Mouse (Mus musculus) lung, postnatal 0 days (tissue): ENCODE measurements around the gene Scfd2. TPM values are rescaled to one million over a fixed set of nuclear protein-coding genes. Genes with fewer than 3 reads are reported as not detected.

Experiments
- ATAC-seq: fragments of 200-750 bp; cut with Nextera tagmentation; 2 replicates; pipeline ENCODE4 v1.8.0; 2017; ENCODE audit warnings: moderate library complexity
- DNase-seq: peaks from one replicate; pipeline ENCODE4 v3.0.0-alpha.2; 2016; ENCODE audit warnings: low spot score
- H3K27ac ChIP-seq: fragments of 300-500 bp; sonication (generic); 2 replicates; pipeline ENCODE4 v1.5.1; 2014; ENCODE audit warnings: antibody characterized with exemption, mild to moderate bottlenecking, low read length, mixed read lengths
- H3K27me3 ChIP-seq: fragments of 300-500 bp; sonication (generic); replicated peaks from 2 replicates; pipeline ENCODE4 v1.6.1; 2014; ENCODE audit warnings: low read length, mixed read lengths; ENCODE audit not compliant: insufficient read depth
- H3K36me3 ChIP-seq: fragments of 300-500 bp; sonication (generic); 2 replicates; pipeline ENCODE4 v1.6.1; 2014; ENCODE audit warnings: low read length, mixed read lengths; ENCODE audit not compliant: insufficient read depth
- H3K4me1 ChIP-seq: fragments of 300-500 bp; sonication (generic); 2 replicates; pipeline ENCODE4 v1.6.1; 2014; ENCODE audit warnings: antibody characterized with exemption, low read depth, low read length, mixed read lengths; ENCODE audit not compliant: insufficient read depth
- H3K4me2 ChIP-seq: fragments of 300-500 bp; sonication (generic); replicated peaks from 2 replicates; pipeline ENCODE4 v1.6.1; 2014; ENCODE audit warnings: low read depth, mild to moderate bottlenecking, low read length, moderate library complexity, mixed read lengths
- H3K4me3 ChIP-seq: fragments of 300-500 bp; sonication (generic); 2 replicates; pipeline ENCODE4 v1.5.1; 2014; ENCODE audit warnings: low read depth, low read length
- H3K9ac ChIP-seq: fragments of 300-500 bp; sonication (generic); replicated peaks from 2 replicates; pipeline ENCODE4 v1.6.1; 2014; ENCODE audit warnings: low read depth, mild to moderate bottlenecking
- H3K9me3 ChIP-seq: fragments of 300-500 bp; sonication (generic); 2 replicates; pipeline ENCODE4 v1.6.1; 2016; ENCODE audit warnings: low read length, mixed read lengths
- CTCF ChIP-seq: IDR thresholded peaks from 2 replicates; pipeline ENCODE4 v1.5.1; 2016; ENCODE audit warnings: antibody characterized with exemption, mild to moderate bottlenecking
- EP300 ChIP-seq: IDR thresholded peaks from 2 replicates; pipeline ENCODE4 v1.6.1; 2016; ENCODE audit warnings: antibody characterized with exemption, mild to moderate bottlenecking, control low read depth
- WGBS: fragments of 180-500 bp; shearing (Covaris S2); extraction: QIAGEN DNeasy Blood & Tissue Kit; methylation state at CpG from one replicate; pipeline ENCODE4 v1.1.7; 2014; 5-methylcytosine and 5-hydroxymethylcytosine counted together
- polyA plus RNA-seq: library from polyadenylated mRNA; unstranded; fragments of >200 nt; fragmentation: Nextera tagmentation; extraction: Ambion mirVana; gene quantifications from 2 replicates; pipeline ENCODE4 v1.2.1, GENCODE M21; 2015

Gene Scfd2
- polyA plus RNA-seq, 1 experiment from 2014 or later: 11.4 TPM

GRCm38 (mm10) chr5:74171768-74172167, 359.8 kb downstream of the Scfd2 start:
- Histone ChIP-seq H3K27ac (no peak overlapping the region), H3K9ac (no peak overlapping the region)
- ATAC-seq: peak; percentile 37; the same call in 1 of the 2 replicates

GRCm38 (mm10) chr5:74168085-74168484, 363.5 kb downstream of the Scfd2 start:
- TF ChIP-seq EP300: no peak
- no peak for TF ChIP-seq CTCF
- Histone ChIP-seq H3K27ac (no peak overlapping the region), H3K27me3 (no peaks in the 10 kb centered on the region), H3K9me3 (no peaks in the 10 kb centered on the region), H3K4me1 (no peaks in the 10 kb centered on the region), H3K9ac (no peak overlapping the region), H3K36me3 (no peaks in the 10 kb centered on the region), H3K4me3 (no peak overlapping the region), H3K4me2 (no peak overlapping the region)
- DNase-seq: no peak
- WGBS: 49% methylated on average over 3 of the region's 3 CpGs
- ATAC-seq: peak; percentile 49

More at GRCm38 (mm10) chr5:74171768-74172167, 359.8 kb downstream of the Scfd2 start:
- DNase-seq: no peak
- TF ChIP-seq CTCF (no peak), EP300 (no peak)
- Histone ChIP-seq H3K36me3 (no peaks in the 10 kb centered on the region), H3K27me3 (no peaks in the 10 kb centered on the region), H3K4me2 (no peak overlapping the region), H3K4me3 (no peak overlapping the region), H3K9me3 (no peaks in the 10 kb centered on the region), H3K4me1 (peaks cover 8% of the 10 kb centered on the region; the same call in 1 of the 2 replicates)
- 46% methylated on average over 9 of the region's 9 CpGs for whole genome bisulfite sequencing

DNA sequence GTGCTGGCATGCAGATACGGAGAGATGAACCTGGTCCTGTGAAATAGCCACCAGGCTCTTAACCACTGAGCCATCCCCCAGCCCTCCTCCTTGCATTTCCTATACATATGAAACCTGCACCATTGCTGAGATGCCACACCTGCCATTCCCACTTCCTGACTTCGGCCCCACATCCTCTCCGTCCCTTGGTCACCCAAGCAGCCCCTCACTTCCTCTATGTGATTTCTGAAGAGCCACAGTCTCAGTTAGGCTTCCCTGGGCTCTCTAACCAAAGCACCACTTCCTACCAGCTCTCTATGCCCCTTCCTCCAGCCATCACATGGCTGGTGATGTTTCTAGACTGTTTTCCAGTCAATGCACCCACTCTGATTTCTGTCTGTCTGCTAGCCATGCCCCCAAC, 364.9 kb downstream of the Scfd2 start:
- WGBS: 79% methylated on average over 3 of the region's 3 CpGs
- ATAC-seq: no peak
- no peak for TF ChIP-seq EP300
- no peak for TF ChIP-seq CTCF

GRCm38 (mm10) chr5:74164547-74164946, 367.0 kb downstream of the Scfd2 start:
- H3K4me1 ChIP-seq: peaks cover 10% of the 10 kb centered on the region; the same call in 1 of the 2 replicates
- WGBS: 90% methylated on average over 7 of the region's 7 CpGs

More for the DNA sequence above, 364.9 kb downstream of the Scfd2 start:
- Histone ChIP-seq H3K4me3 (no peak overlapping the region), H3K9ac (no peak overlapping the region), H3K27ac (no peak overlapping the region), H3K27me3 (no peaks in the 10 kb centered on the region), H3K36me3 (no peaks in the 10 kb centered on the region), H3K9me3 (no peaks in the 10 kb centered on the region), H3K4me1 (peaks cover 2% of the 10 kb centered on the region; the same call in 1 of the 2 replicates), H3K4me2 (no peak overlapping the region)
- DNase-seq: no peak

GRCm38 (mm10) chr5:74163141-74163540, 368.4 kb downstream of the Scfd2 start:
- Histone ChIP-seq H3K27ac (no peak overlapping the region), H3K4me2 (no peak overlapping the region), H3K4me1 (peaks cover 10% of the 10 kb centered on the region; the same call in 1 of the 2 replicates), H3K9ac (no peak overlapping the region), H3K27me3 (no peaks in the 10 kb centered on the region), H3K36me3 (no peaks in the 10 kb centered on the region), H3K9me3 (no peaks in the 10 kb centered on the region), H3K4me3 (no peak overlapping the region)
- no peak for TF ChIP-seq EP300
- TF ChIP-seq CTCF: no peak
- DNase-seq (no peak), ATAC-seq (no peak)
- WGBS: 67% methylated on average over 6 of the region's 6 CpGs

More at GRCm38 (mm10) chr5:74164547-74164946, 367.0 kb downstream of the Scfd2 start:
- ATAC-seq: no peak
- no peak for TF ChIP-seq CTCF
- Histone ChIP-seq H3K4me3 (no peak overlapping the region), H3K4me2 (no peak overlapping the region), H3K27me3 (no peaks in the 10 kb centered on the region), H3K36me3 (no peaks in the 10 kb centered on the region), H3K27ac (no peak overlapping the region), H3K9me3 (no peaks in the 10 kb centered on the region), H3K9ac (no peak overlapping the region)
- no peak for DNase-seq

DNA sequence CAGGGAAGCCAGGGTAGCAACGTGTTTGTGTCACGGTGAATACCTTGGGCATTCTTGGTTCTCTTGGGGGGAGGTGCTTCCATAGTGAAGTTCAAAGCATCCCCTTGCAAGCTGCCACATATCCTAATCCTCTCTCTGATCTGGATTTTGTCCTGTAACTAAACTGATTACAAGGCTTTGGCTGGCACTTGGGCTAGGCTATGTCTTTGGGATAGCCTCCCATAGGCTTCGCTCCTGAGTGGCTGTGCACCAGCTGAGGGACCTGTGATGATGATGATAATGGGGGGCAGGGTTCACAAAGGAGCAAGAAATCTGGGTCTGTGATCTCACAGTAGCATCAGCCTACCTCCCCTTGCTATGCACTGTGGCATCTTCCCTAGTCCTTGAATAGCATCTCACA, 369.5 kb downstream of the Scfd2 start:
- Histone ChIP-seq H3K9ac (no peak overlapping the region), H3K27me3 (no peaks in the 10 kb centered on the region), H3K36me3 (no peaks in the 10 kb centered on the region), H3K27ac (peak overlapping the region; percentile 57; the same call in 1 of the 2 replicates), H3K4me2 (peak overlapping the region; percentile 32), H3K4me1 (peaks cover 10% of the 10 kb centered on the region; the same call in 1 of the 2 replicates), H3K9me3 (no peaks in the 10 kb centered on the region), H3K4me3 (no peak overlapping the region)
- no peak for DNase-seq
- TF ChIP-seq CTCF (no peak), EP300 (no peak)
- WGBS: 40% methylated on average over 3 of the region's 3 CpGs
- ATAC-seq: no peak
